Mouse (Mus musculus) ES-Bruce4 (cell line): ENCODE measurements at regions not wholly inside any gene's neighbourhood (a gene's known extent, or its start where the extent isn't known, plus 50 kb on each side); places are given as distances from the start of the nearest gene placed in this dataset.

Experiments
- CTCF ChIP-seq: IDR thresholded peaks from one replicate; pipeline ENCODE4 v1.8.1; 2011; ENCODE audit warnings: low read depth, low read length
- EP300 ChIP-seq: IDR thresholded peaks from 2 replicates; pipeline ENCODE4 v1.6.1; 2011; ENCODE audit warnings: low read depth, low read length; ENCODE audit not compliant: insufficient read depth
- POLR2A ChIP-seq: IDR thresholded peaks from one replicate; pipeline ENCODE4 v1.8.1; 2011; ENCODE audit warnings: low read length; ENCODE audit not compliant: insufficient read depth

DNA sequence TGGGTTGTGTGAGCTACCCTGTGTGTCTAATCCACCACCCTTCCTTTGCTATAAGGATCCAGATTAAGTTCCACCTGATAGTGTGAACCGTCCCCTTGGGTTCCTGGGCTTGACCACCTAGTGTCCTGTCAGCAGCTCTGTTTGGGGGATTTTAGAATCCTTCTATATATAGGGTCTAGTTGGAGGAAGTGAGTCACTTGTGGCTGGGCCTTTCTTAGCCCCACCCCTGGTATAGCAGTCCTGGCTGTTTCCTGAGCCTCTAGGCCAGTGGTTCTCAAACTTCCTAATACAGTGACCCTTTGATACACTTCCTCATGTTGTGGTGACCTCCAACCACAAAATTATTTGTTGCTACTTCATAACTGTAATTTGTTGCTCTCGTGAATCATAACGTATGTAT, 267.1 kb downstream of the Prex1 start:
- no peak for TF ChIP-seq CTCF
- no peak for TF ChIP-seq POLR2A
- TF ChIP-seq EP300 = no peak
